Mouse (Mus musculus) liver, embryonic 11.5 days (tissue): ENCODE measurements around the gene Usp15. TPM values are rescaled to one million over a fixed set of nuclear protein-coding genes. Genes with fewer than 3 reads are reported as not detected.

ENCODE experiments used
- ATAC-seq: fragments of 200-750 bp; cut with Nextera tagmentation; replicated peaks from 2 replicates; pipeline ENCODE4 v1.8.0; 2017; ENCODE audit warnings: moderate number of reproducible peaks, mild to moderate bottlenecking, moderate TSS enrichment, moderate library complexity; ENCODE audit not compliant: low FRiP score
- DNase-seq: peaks from one replicate; pipeline ENCODE4 v3.0.0-alpha.2; 2017; ENCODE audit warnings: low spot score
- H3K27ac ChIP-seq: fragments of 300-500 bp; sonication (generic); 2 replicates; pipeline ENCODE4 v1.5.1; 2014; ENCODE audit warnings: mild to moderate bottlenecking, low read depth, low read length, control low read depth
- H3K27me3 ChIP-seq: fragments of 300-500 bp; sonication (generic); replicated peaks from 2 replicates; pipeline ENCODE4 v1.6.1; 2014; ENCODE audit warnings: low read length, mixed read lengths; ENCODE audit not compliant: control insufficient read depth, insufficient read depth
- H3K36me3 ChIP-seq: fragments of 300-500 bp; sonication (generic); 2 replicates; pipeline ENCODE4 v1.6.1; 2014; ENCODE audit warnings: mild to moderate bottlenecking, low read length, moderate library complexity, mixed read lengths; ENCODE audit not compliant: control insufficient read depth, insufficient read depth
- H3K4me1 ChIP-seq: fragments of 300-500 bp; sonication (generic); replicated peaks from 2 replicates; pipeline ENCODE4 v1.6.1; 2014; ENCODE audit warnings: low read length, mixed read lengths; ENCODE audit not compliant: control insufficient read depth, insufficient read depth
- H3K4me2 ChIP-seq: fragments of 300-500 bp; sonication (generic); 2 replicates; pipeline ENCODE4 v1.6.1; 2014; ENCODE audit warnings: mild to moderate bottlenecking, control low read depth, moderate library complexity
- H3K4me3 ChIP-seq: fragments of 300-500 bp; sonication (generic); 2 replicates; pipeline ENCODE4 v1.5.1; 2014; ENCODE audit warnings: low read depth, low read length, control low read depth
- H3K9ac ChIP-seq: fragments of 300-500 bp; sonication (generic); 2 replicates; pipeline ENCODE4 v1.6.1; 2014; ENCODE audit warnings: low read depth, low read length, control low read depth
- H3K9me3 ChIP-seq: fragments of 300-500 bp; sonication (generic); 2 replicates; pipeline ENCODE4 v1.6.1; 2016; ENCODE audit warnings: low read length, inconsistent platforms, mixed read lengths; ENCODE audit not compliant: control insufficient read depth
- WGBS: fragments of 180-500 bp; shearing (Covaris S2); extraction: QIAGEN DNeasy Blood & Tissue Kit; methylation state at CpG from one replicate; pipeline ENCODE4 v1.1.7; 2014; 5-methylcytosine and 5-hydroxymethylcytosine counted together
- polyA plus RNA-seq: library from polyadenylated mRNA; unstranded; fragments of >200 nt; fragmentation: Nextera tagmentation; extraction: Ambion mirVana; gene quantifications from 2 replicates; pipeline ENCODE4 v1.2.1, GENCODE M21; 2014

Gene Usp15
- polyA plus RNA-seq, 1 experiment from 2014 or later, result 139 TPM

GRCm38 (mm10) chr10:123191038-123191437 is 5.8 kb downstream of the Usp15 start:
- ATAC-seq (no peak), DNase-seq (no peak)
- 78% methylated on average over 6 of the region's 6 CpGs for WGBS
- no peak overlapping the region for H3K9ac ChIP-seq
- H3K27me3 ChIP-seq, result no peaks in the 10 kb centered on the region
- no peaks in the 10 kb centered on the region for H3K9me3 ChIP-seq
- H3K4me1 ChIP-seq, result peaks cover 44% of the 10 kb centered on the region
- no peak overlapping the region for H3K4me3 ChIP-seq
- no peak overlapping the region for H3K27ac ChIP-seq
- no peak overlapping the region for H3K4me2 ChIP-seq
- no peaks in the 10 kb centered on the region for H3K36me3 ChIP-seq

GRCm38 (mm10) chr10:123187337-123187736 is 9.5 kb downstream of the Usp15 start:
- no peak for DNase-seq
- peaks cover 44% of the 10 kb centered on the region for H3K4me1 ChIP-seq
- H3K27me3 ChIP-seq, result no peaks in the 10 kb centered on the region
- ATAC-seq, result no peak
- H3K27ac ChIP-seq, result no peak overlapping the region
- 80% methylated on average over 6 of the region's 6 CpGs for WGBS
- no peak overlapping the region for H3K4me2 ChIP-seq
- no peaks in the 10 kb centered on the region for H3K36me3 ChIP-seq
- no peak overlapping the region for H3K4me3 ChIP-seq
- H3K9me3 ChIP-seq, result no peaks in the 10 kb centered on the region
- H3K9ac ChIP-seq, result no peak overlapping the region

- no peak overlapping the region for H3K27ac ChIP-seq
- H3K4me2 ChIP-seq, result no peak overlapping the region
- no peaks in the 10 kb centered on the region for H3K9me3 ChIP-seq
- ATAC-seq, result no peak
- H3K4me3 ChIP-seq, result no peak overlapping the region
- DNase-seq, result no peak
- no peak overlapping the region for H3K9ac ChIP-seq
- WGBS, result 82% methylated on average over 6 of the region's 6 CpGs
- no peaks in the 10 kb centered on the region; the same call in 1 of the 2 replicates for H3K36me3 ChIP-seq
- H3K4me1 ChIP-seq, result peaks cover 36% of the 10 kb centered on the region
- no peaks in the 10 kb centered on the region for H3K27me3 ChIP-seq
Measured at GRCm38 (mm10) chr10:123185907-123186306, 10.9 kb downstream of the Usp15 start.

GRCm38 (mm10) chr10:123183743-123184142 is 13.1 kb downstream of the Usp15 start:
- H3K27me3 ChIP-seq, result no peaks in the 10 kb centered on the region
- peaks cover 4% of the 10 kb centered on the region; the same call in 1 of the 2 replicates for H3K36me3 ChIP-seq
- no peak overlapping the region for H3K4me3 ChIP-seq
- ATAC-seq (0 out of 2 replicates have a peak, but pooled peaks have one; percentile 18), DNase-seq (no peak)
- 55% methylated on average over 2 of the region's 2 CpGs for WGBS
- H3K27ac ChIP-seq, result no peak overlapping the region
- no peak overlapping the region for H3K9ac ChIP-seq
- peaks cover 31% of the 10 kb centered on the region for H3K4me1 ChIP-seq
- no peaks in the 10 kb centered on the region for H3K9me3 ChIP-seq
- no peak overlapping the region for H3K4me2 ChIP-seq

GRCm38 (mm10) chr10:123183243-123183642 is 13.6 kb downstream of the Usp15 start:
- no peak overlapping the region for H3K4me3 ChIP-seq
- no peak overlapping the region for H3K27ac ChIP-seq
- ATAC-seq (0 out of 2 replicates have a peak, but pooled peaks have one; percentile 40), DNase-seq (no peak)
- peaks cover 26% of the 10 kb centered on the region for H3K4me1 ChIP-seq
- H3K9me3 ChIP-seq, result no peaks in the 10 kb centered on the region
- H3K4me2 ChIP-seq, result no peak overlapping the region
- no peak overlapping the region for H3K9ac ChIP-seq
- no peaks in the 10 kb centered on the region for H3K27me3 ChIP-seq
- WGBS, result 60% methylated on average over 7 of the region's 7 CpGs
- peaks cover 4% of the 10 kb centered on the region; the same call in 1 of the 2 replicates for H3K36me3 ChIP-seq

GRCm38 (mm10) chr10:123182391-123182790 is 14.4 kb downstream of the Usp15 start:
- H3K4me2 ChIP-seq, result no peak overlapping the region
- no peak overlapping the region for H3K27ac ChIP-seq
- H3K27me3 ChIP-seq, result no peaks in the 10 kb centered on the region
- no peak overlapping the region for H3K9ac ChIP-seq
- H3K4me1 ChIP-seq, result peaks cover 19% of the 10 kb centered on the region
- no peak overlapping the region for H3K4me3 ChIP-seq
- WGBS, result 78% methylated on average over 3 of the region's 3 CpGs
- H3K36me3 ChIP-seq, result peaks cover 4% of the 10 kb centered on the region; the same call in 1 of the 2 replicates
- H3K9me3 ChIP-seq, result no peaks in the 10 kb centered on the region
- no peak for ATAC-seq
- DNase-seq, result no peak

GRCm38 (mm10) chr10:123175771-123176170 is 21.0 kb downstream of the Usp15 start:
- H3K27ac ChIP-seq, result no peak overlapping the region
- 84% methylated on average over 4 of the region's 4 CpGs for WGBS
- no peak overlapping the region for H3K4me2 ChIP-seq
- H3K9ac ChIP-seq, result no peak overlapping the region
- DNase-seq (no peak), ATAC-seq (peak; percentile 73)
- no peaks in the 10 kb centered on the region for H3K4me1 ChIP-seq
- no peaks in the 10 kb centered on the region for H3K9me3 ChIP-seq
- peaks cover 12% of the 10 kb centered on the region; the same call in 1 of the 2 replicates for H3K36me3 ChIP-seq
- H3K4me3 ChIP-seq, result no peak overlapping the region
- H3K27me3 ChIP-seq, result no peaks in the 10 kb centered on the region

- Histone ChIP-seq H3K27me3 (no peaks in the 10 kb centered on the region), H3K4me1 (no peaks in the 10 kb centered on the region), H3K27ac (no peak overlapping the region), H3K9ac (no peak overlapping the region), H3K9me3 (no peaks in the 10 kb centered on the region), H3K36me3 (peaks cover 19% of the 10 kb centered on the region), H3K4me3 (no peak overlapping the region), H3K4me2 (no peak overlapping the region)
- no peak for DNase-seq
- WGBS, result 86% methylated on average over 6 of the region's 6 CpGs
- no peak for ATAC-seq
Measured at GRCm38 (mm10) chr10:123170898-123171297, 25.9 kb downstream of the Usp15 start.

- H3K4me1 ChIP-seq, result no peaks in the 10 kb centered on the region
- no peak overlapping the region for H3K4me3 ChIP-seq
- ATAC-seq (no peak), DNase-seq (no peak)
- WGBS, result 93% methylated on average over 3 of the region's 3 CpGs
- no peak overlapping the region for H3K27ac ChIP-seq
- no peak overlapping the region for H3K4me2 ChIP-seq
- no peaks in the 10 kb centered on the region for H3K27me3 ChIP-seq
- no peaks in the 10 kb centered on the region for H3K9me3 ChIP-seq
- H3K36me3 ChIP-seq, result peaks cover 11% of the 10 kb centered on the region
- H3K9ac ChIP-seq, result no peak overlapping the region
Measured at GRCm38 (mm10) chr10:123165542-123165941, 31.3 kb downstream of the Usp15 start.
